Mouse (Mus musculus): Measurements from ENCODE around the gene Cul7. TPM values are rescaled to one million over a fixed set of nuclear protein-coding genes. Genes with fewer than 3 reads are reported as not detected.

Cul7 gene
- polyA plus RNA-seq, 1 experiment: 44.4 TPM

GRCm38 (mm10) chr17:46623819-46624557, 26.1 kb upstream of the Cul7 start:
- no peak for TF ChIP-seq SRF (IDR thresholded peaks at IDR 0.05; ENCODE audit: control insufficient read depth, insufficient read length, low read depth)
- no peak for TF ChIP-seq POLR2A (IDR thresholded peaks at IDR 0.05; ENCODE audit: insufficient read length, low read depth)
- TF ChIP-seq CEBPB (IDR thresholded peaks at IDR 0.05; ENCODE audit: insufficient read depth, poor library complexity, severe bottlenecking): no peak
- no peak for TF ChIP-seq TCF3 (IDR thresholded peaks at IDR 0.05; ENCODE audit: insufficient read length, low read depth)
- no peak for TF ChIP-seq REST (IDR thresholded peaks at IDR 0.05; ENCODE audit: insufficient read depth, insufficient read length)
- TF ChIP-seq MAX (IDR thresholded peaks at IDR 0.05; ENCODE audit: low read depth): no peak
- no peak for TF ChIP-seq TCF12 (IDR thresholded peaks at IDR 0.05; ENCODE audit: insufficient read depth, poor library complexity, severe bottlenecking)
- TF ChIP-seq E2F4 (IDR thresholded peaks at IDR 0.05; ENCODE audit: insufficient read depth): no peak
- TF ChIP-seq MYOD1 (IDR thresholded peaks at IDR 0.05; ENCODE audit: control insufficient read depth in 1 of 3, insufficient read length in 2 of 3, low read depth in 2 of 3): no peak
- no peak for TF ChIP-seq POLR2AphosphoS2 (IDR thresholded peaks at IDR 0.05; ENCODE audit: insufficient read length, low read depth)
- H3K36me3 ChIP-seq (ENCODE audit: control insufficient read depth, insufficient read depth): no peaks in the 10 kb centered on the region
- H3ac ChIP-seq (ENCODE audit: control insufficient read depth, insufficient read length): no peak overlapping the region
- no peak overlapping the region for H3K4me3 ChIP-seq
- peaks cover 10% of the 10 kb centered on the region for H3K79me2 ChIP-seq (ENCODE audit: control insufficient read depth, insufficient read depth)
- no peak overlapping the region for H3K4me2 ChIP-seq (ENCODE audit: low read depth)
- H3K27me3 ChIP-seq (ENCODE audit: control insufficient read depth, insufficient read depth, insufficient read length): no peaks in the 10 kb centered on the region

GRCm38 (mm10) chr17:46624598-46624997, 25.5 kb upstream of the Cul7 start:
- Histone ChIP-seq H3K4me3 (no peak overlapping the region), H3K4me2 (ENCODE audit: low read depth) (no peak overlapping the region), H3K79me2 (ENCODE audit: control insufficient read depth, insufficient read depth) (peaks cover 10% of the 10 kb centered on the region), H3K27me3 (ENCODE audit: control insufficient read depth, insufficient read depth, insufficient read length) (no peaks in the 10 kb centered on the region), H3K36me3 (ENCODE audit: control insufficient read depth, insufficient read depth) (no peaks in the 10 kb centered on the region), H3ac (ENCODE audit: control insufficient read depth, insufficient read length) (no peak overlapping the region)
- TF ChIP-seq SRF (IDR thresholded peaks at IDR 0.05; ENCODE audit: control insufficient read depth, insufficient read length, low read depth): no peak
- no peak for TF ChIP-seq E2F4 (IDR thresholded peaks at IDR 0.05; ENCODE audit: insufficient read depth)
- TF ChIP-seq POLR2A (IDR thresholded peaks at IDR 0.05; ENCODE audit: insufficient read length, low read depth): no peak
- no peak for TF ChIP-seq MYOG (IDR thresholded peaks at IDR 0.05; ENCODE audit: control insufficient read depth in 1 of 3, insufficient read depth in 1 of 3, insufficient read length in 2 of 3, low read depth in 2 of 3)
- TF ChIP-seq MAX (IDR thresholded peaks at IDR 0.05; ENCODE audit: low read depth): no peak
- TF ChIP-seq TCF3 (IDR thresholded peaks at IDR 0.05; ENCODE audit: insufficient read length, low read depth): no peak
- no peak for TF ChIP-seq CEBPB (IDR thresholded peaks at IDR 0.05; ENCODE audit: insufficient read depth, poor library complexity, severe bottlenecking)
- no peak for TF ChIP-seq TCF12 (IDR thresholded peaks at IDR 0.05; ENCODE audit: insufficient read depth, poor library complexity, severe bottlenecking)
- no peak for TF ChIP-seq REST (IDR thresholded peaks at IDR 0.05; ENCODE audit: insufficient read depth, insufficient read length)
- no peak for TF ChIP-seq USF1 (IDR thresholded peaks at IDR 0.05; ENCODE audit: low read depth)
- no peak for TF ChIP-seq MYOD1 (IDR thresholded peaks at IDR 0.05; ENCODE audit: control insufficient read depth in 1 of 3, insufficient read length in 2 of 3, low read depth in 2 of 3)
- no peak for TF ChIP-seq POLR2AphosphoS2 (IDR thresholded peaks at IDR 0.05; ENCODE audit: insufficient read length, low read depth)

DNA sequence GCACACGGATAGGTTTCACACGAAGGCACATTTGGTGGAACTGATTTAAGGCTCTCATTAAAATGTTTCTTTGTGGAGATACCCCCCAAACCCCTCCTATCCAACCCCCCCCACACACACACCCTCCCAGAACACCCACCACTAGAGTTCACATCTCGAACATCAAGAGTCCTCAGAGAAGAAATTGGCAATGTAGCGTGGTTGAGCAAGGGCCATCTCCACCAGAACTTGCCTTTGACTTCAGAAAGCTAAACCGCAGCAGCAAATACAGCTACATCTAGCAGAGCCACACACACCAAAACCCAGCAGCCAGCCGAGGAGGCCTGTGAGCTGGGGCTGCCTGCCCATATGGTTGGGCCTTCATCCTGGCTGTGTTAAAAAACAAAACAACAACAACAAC, 22.7 kb upstream of the Cul7 start:
- H3K36me3 ChIP-seq (ENCODE audit: control insufficient read depth, insufficient read depth): no peaks in the 10 kb centered on the region
- TF ChIP-seq REST (IDR thresholded peaks at IDR 0.05; ENCODE audit: insufficient read depth, insufficient read length) (no peak), MYOG (IDR thresholded peaks at IDR 0.05; ENCODE audit: control insufficient read depth in 1 of 3, insufficient read depth in 1 of 3, insufficient read length in 2 of 3, low read depth in 2 of 3) (no peak), MYOD1 (IDR thresholded peaks at IDR 0.05; ENCODE audit: control insufficient read depth in 1 of 3, insufficient read length in 2 of 3, low read depth in 2 of 3) (no peak), TCF3 (IDR thresholded peaks at IDR 0.05; ENCODE audit: insufficient read length, low read depth) (no peak), POLR2AphosphoS2 (IDR thresholded peaks at IDR 0.05; ENCODE audit: insufficient read length, low read depth) (no peak), USF1 (IDR thresholded peaks at IDR 0.05; ENCODE audit: low read depth) (no peak), TCF12 (IDR thresholded peaks at IDR 0.05; ENCODE audit: insufficient read depth, poor library complexity, severe bottlenecking) (no peak), E2F4 (IDR thresholded peaks at IDR 0.05; ENCODE audit: insufficient read depth) (no peak), MAX (IDR thresholded peaks at IDR 0.05; ENCODE audit: low read depth) (no peak), SRF (IDR thresholded peaks at IDR 0.05; ENCODE audit: control insufficient read depth, insufficient read length, low read depth) (no peak), CEBPB (IDR thresholded peaks at IDR 0.05; ENCODE audit: insufficient read depth, poor library complexity, severe bottlenecking) (no peak), POLR2A (IDR thresholded peaks at IDR 0.05; ENCODE audit: insufficient read length, low read depth) (no peak)
- H3K79me2 ChIP-seq (ENCODE audit: control insufficient read depth, insufficient read depth): peaks cover 5% of the 10 kb centered on the region
- H3K4me2 ChIP-seq (ENCODE audit: low read depth): peak overlapping the region; percentile 78
- peak overlapping the region; percentile 47 for H3K4me3 ChIP-seq
- H3ac ChIP-seq (ENCODE audit: control insufficient read depth, insufficient read length): no peak overlapping the region
- H3K27me3 ChIP-seq (ENCODE audit: control insufficient read depth, insufficient read depth, insufficient read length): no peaks in the 10 kb centered on the region

- H3K27me3 ChIP-seq (ENCODE audit: control insufficient read depth, insufficient read depth, insufficient read length): no peaks in the 10 kb centered on the region
- H3K79me2 ChIP-seq (ENCODE audit: control insufficient read depth, insufficient read depth): peaks cover 5% of the 10 kb centered on the region
- TF ChIP-seq MYOD1 (IDR thresholded peaks at IDR 0.05; ENCODE audit: control insufficient read depth in 1 of 3, insufficient read length in 2 of 3, low read depth in 2 of 3) (no peak), SRF (IDR thresholded peaks at IDR 0.05; ENCODE audit: control insufficient read depth, insufficient read length, low read depth) (peak; percentile 21), REST (IDR thresholded peaks at IDR 0.05; ENCODE audit: insufficient read depth, insufficient read length) (no peak), E2F4 (IDR thresholded peaks at IDR 0.05; ENCODE audit: insufficient read depth) (no peak), TCF12 (IDR thresholded peaks at IDR 0.05; ENCODE audit: insufficient read depth, poor library complexity, severe bottlenecking) (no peak)
- H3K4me3 ChIP-seq: peak overlapping the region; percentile 47
- peak overlapping the region; percentile 75 for H3ac ChIP-seq (ENCODE audit: control insufficient read depth, insufficient read length)
- peak overlapping the region; percentile 78 for H3K4me2 ChIP-seq (ENCODE audit: low read depth)
- H3K36me3 ChIP-seq (ENCODE audit: control insufficient read depth, insufficient read depth): no peaks in the 10 kb centered on the region
These were observed 21.7 kb upstream of the Cul7 start for GRCm38 (mm10) chr17:46628471-46628790.
